Mouse (Mus musculus) limb, embryonic 13.5 days (tissue): ENCODE results near the gene Xylb. TPM values are rescaled to one million over a fixed set of nuclear protein-coding genes. Genes with fewer than 3 reads are reported as not detected.

Experiments used
- ATAC-seq: fragments of 200-750 bp; cut with Nextera tagmentation; 2 replicates; pipeline ENCODE4 v1.8.0; 2017; ENCODE audit warnings: low read depth, moderate number of reproducible peaks, moderate TSS enrichment; ENCODE audit not compliant: low FRiP score
- H3K27ac ChIP-seq: fragments of 300-500 bp; sonication (generic); 2 replicates; pipeline ENCODE4 v1.5.1; 2015; ENCODE audit warnings: inconsistent platforms, mild to moderate bottlenecking, moderate library complexity
- H3K27me3 ChIP-seq: fragments of 300-500 bp; sonication (generic); 2 replicates; pipeline ENCODE4 v1.6.1; 2015; ENCODE audit warnings: mild to moderate bottlenecking, inconsistent platforms
- H3K36me3 ChIP-seq: fragments of 300-500 bp; sonication (generic); 2 replicates; pipeline ENCODE4 v1.6.1; 2015; ENCODE audit warnings: inconsistent platforms, mild to moderate bottlenecking, moderate library complexity
- H3K4me1 ChIP-seq: fragments of 300-500 bp; sonication (generic); 2 replicates; pipeline ENCODE4 v1.6.1; 2015; ENCODE audit warnings: inconsistent platforms
- H3K4me2 ChIP-seq: fragments of 300-500 bp; sonication (generic); replicated peaks from 2 replicates; pipeline ENCODE4 v1.6.1; 2015; ENCODE audit warnings: inconsistent platforms, mild to moderate bottlenecking, moderate library complexity
- H3K4me3 ChIP-seq: fragments of 300-500 bp; sonication (generic); 2 replicates; pipeline ENCODE4 v1.5.1; 2015; ENCODE audit warnings: moderate library complexity, mild to moderate bottlenecking, inconsistent platforms
- H3K9ac ChIP-seq: fragments of 300-500 bp; sonication (generic); 2 replicates; pipeline ENCODE4 v1.6.1; 2015; ENCODE audit warnings: mild to moderate bottlenecking, inconsistent platforms
- H3K9me3 ChIP-seq: fragments of 300-500 bp; sonication (generic); 2 replicates; pipeline ENCODE4 v1.6.1; 2016; ENCODE audit warnings: inconsistent platforms
- WGBS: fragments of 180-500 bp; shearing (Covaris S2); methylation state at CpG from one replicate; pipeline ENCODE4 v1.1.7; 2015; 5-methylcytosine and 5-hydroxymethylcytosine counted together
- polyA plus RNA-seq: library from polyadenylated mRNA; unstranded; fragments of >200 nt; fragmentation: Nextera tagmentation; extraction: Ambion mirVana; gene quantifications from 2 replicates; pipeline ENCODE4 v1.2.1, GENCODE M21; 2015

Gene Xylb
- polyA plus RNA-seq, 1 experiment from 2014 or later = 6.4 TPM

GRCm38 (mm10) chr9:119407884-119408283 lies 50.7 kb downstream of the Xylb start:
- no peak for ATAC-seq
- Histone ChIP-seq H3K27ac (peak overlapping the region; percentile 52; the same call in 1 of the 2 replicates), H3K4me2 (no peak overlapping the region), H3K27me3 (no peaks in the 10 kb centered on the region), H3K4me3 (no peak overlapping the region), H3K9me3 (peaks cover 22% of the 10 kb centered on the region), H3K9ac (0 out of 2 replicates have a peak overlapping the region, but pooled peaks have one; percentile 31), H3K36me3 (peaks cover 32% of the 10 kb centered on the region), H3K4me1 (peaks cover 47% of the 10 kb centered on the region)
- WGBS = 64% methylated on average over 15 of the region's 15 CpGs

DNA sequence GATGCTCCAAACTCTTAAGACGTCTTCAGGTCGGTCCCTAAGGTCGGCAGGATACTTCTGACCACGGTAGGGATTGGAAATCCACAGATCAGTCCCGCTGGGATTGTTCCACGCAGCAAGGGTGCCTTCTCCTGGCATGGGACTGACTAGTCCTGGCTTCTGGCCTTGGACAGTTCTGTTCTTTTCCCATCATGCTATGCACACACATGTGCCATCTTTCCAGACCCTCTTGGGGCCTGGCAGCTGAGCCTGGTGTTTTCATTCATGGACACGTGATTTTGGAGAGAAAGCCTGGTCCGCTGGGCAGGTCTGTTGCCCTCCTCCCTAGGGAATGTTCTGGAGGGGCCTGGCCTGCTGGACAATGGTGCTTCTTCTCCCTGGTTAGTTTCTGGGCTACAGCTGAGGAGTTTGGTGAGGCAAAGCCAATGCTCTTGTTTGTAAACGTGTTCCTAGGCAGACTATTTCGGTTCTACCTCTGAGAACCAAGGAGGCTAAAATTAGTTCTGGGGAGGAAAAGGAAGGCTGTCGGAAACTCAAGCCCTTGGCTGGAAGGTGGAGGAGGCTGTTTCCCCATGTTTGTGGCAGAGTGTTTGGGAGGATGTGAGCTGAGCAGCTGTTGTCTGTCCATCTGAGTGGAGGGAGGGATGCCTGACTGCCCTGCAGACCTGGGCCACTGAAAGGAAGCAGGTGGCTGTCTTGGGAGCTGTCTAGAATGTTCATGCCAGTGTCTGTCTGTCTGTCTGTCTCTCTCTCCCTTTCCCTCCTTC lies 51.9 kb downstream of the Xylb start:
- Histone ChIP-seq H3K27me3 (no peaks in the 10 kb centered on the region), H3K9ac (no peak overlapping the region), H3K36me3 (peaks cover 38% of the 10 kb centered on the region), H3K4me3 (no peak overlapping the region), H3K9me3 (peaks cover 29% of the 10 kb centered on the region), H3K27ac (peak overlapping the region; percentile 58; the same call in 1 of the 2 replicates), H3K4me1 (peaks cover 40% of the 10 kb centered on the region), H3K4me2 (0 out of 2 replicates have a peak overlapping the region, but pooled peaks have one; percentile 4)
- ATAC-seq = no peak
- 82% methylated on average over 11 of the region's 11 CpGs for WGBS

GRCm38 (mm10) chr9:119409864-119410263 lies 52.7 kb downstream of the Xylb start:
- 80% methylated on average over 5 of the region's 5 CpGs for WGBS
- H3K27ac ChIP-seq = no peak overlapping the region
- no peak overlapping the region for H3K4me3 ChIP-seq
- H3K36me3 ChIP-seq = peaks cover 38% of the 10 kb centered on the region
- no peak for ATAC-seq
- H3K9ac ChIP-seq = no peak overlapping the region
- no peaks in the 10 kb centered on the region for H3K27me3 ChIP-seq
- H3K4me1 ChIP-seq = peaks cover 32% of the 10 kb centered on the region
- peaks cover 29% of the 10 kb centered on the region for H3K9me3 ChIP-seq
- no peak overlapping the region for H3K4me2 ChIP-seq

DNA sequence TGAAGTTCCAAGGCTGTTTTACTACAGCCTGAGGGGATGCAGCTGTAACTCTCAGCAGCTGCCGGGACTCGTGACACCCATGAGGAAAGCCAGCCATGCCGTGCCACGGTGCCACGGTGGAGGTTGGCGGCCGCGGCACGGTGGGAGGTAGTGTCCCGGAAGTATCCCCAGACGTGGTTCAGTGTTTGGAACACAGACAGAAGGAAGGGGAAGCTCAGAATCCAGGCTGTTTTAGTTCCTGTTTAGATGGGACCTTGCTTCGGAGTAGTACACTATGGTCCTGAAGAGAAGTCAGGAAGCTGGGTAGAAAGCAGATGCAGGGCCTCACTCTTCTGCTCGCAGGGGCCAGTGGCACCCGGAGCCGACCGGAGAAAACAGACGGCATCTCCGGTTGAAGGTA lies 60.8 kb downstream of the Xylb start:
- Histone ChIP-seq H3K4me3 (no peak overlapping the region), H3K27ac (peak overlapping the region; percentile 61; the same call in 1 of the 2 replicates), H3K4me2 (peak overlapping the region; percentile 38), H3K9me3 (peaks cover 5% of the 10 kb centered on the region), H3K9ac (no peak overlapping the region), H3K4me1 (peaks cover 51% of the 10 kb centered on the region), H3K36me3 (peaks cover 4% of the 10 kb centered on the region; the same call in 1 of the 2 replicates), H3K27me3 (no peaks in the 10 kb centered on the region)
- ATAC-seq = no peak
- WGBS = 56% methylated on average over 18 of the region's 18 CpGs

DNA sequence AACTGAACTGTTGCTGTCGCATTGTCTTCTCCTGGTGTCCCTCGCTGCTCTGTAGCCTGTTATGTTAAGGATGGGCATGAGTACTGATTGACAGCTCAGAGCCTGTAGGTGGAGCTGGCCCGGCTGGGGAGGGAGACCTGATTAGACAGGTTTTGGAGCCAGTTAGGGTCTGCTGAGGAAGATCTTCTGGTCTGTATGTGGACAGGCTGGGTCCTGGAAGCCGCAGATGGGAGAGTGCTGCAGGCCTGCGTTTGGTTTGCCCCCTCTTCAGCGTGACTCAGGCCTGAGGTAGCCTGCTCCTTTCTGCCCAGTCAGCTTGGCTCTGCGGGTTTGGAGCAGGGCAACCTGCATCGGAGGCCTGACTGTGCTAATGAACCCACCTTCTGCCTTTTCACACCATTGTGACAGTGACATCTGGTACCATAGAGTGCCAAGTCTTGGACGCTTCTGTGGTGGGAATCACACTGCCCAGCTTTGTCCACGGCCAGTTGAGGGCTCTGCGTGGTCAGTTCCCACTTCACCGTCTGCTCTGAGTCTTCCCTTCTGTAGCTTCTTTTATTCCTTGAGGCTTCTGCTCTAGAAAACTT lies 62.8 kb downstream of the Xylb start:
- 82% methylated on average over 12 of the region's 12 CpGs for WGBS
- no peaks in the 10 kb centered on the region for H3K27me3 ChIP-seq
- no peaks in the 10 kb centered on the region for H3K36me3 ChIP-seq
- H3K27ac ChIP-seq = no peak overlapping the region
- no peak overlapping the region for H3K4me2 ChIP-seq
- H3K4me1 ChIP-seq = peaks cover 67% of the 10 kb centered on the region
- H3K4me3 ChIP-seq = no peak overlapping the region
- H3K9me3 ChIP-seq = no peaks in the 10 kb centered on the region
- no peak for ATAC-seq
- H3K9ac ChIP-seq = no peak overlapping the region

GRCm38 (mm10) chr9:119425217-119425975 lies 68.2 kb downstream of the Xylb start:
- H3K36me3 ChIP-seq = peaks cover 29% of the 10 kb centered on the region
- peak overlapping the region; percentile 30; the same call in 1 of the 2 replicates for H3K4me2 ChIP-seq
- no peak overlapping the region; the same call in 1 of the 2 replicates for H3K9ac ChIP-seq
- H3K4me1 ChIP-seq = peaks cover 55% of the 10 kb centered on the region
- peak overlapping the region; percentile 52; the same call in 1 of the 2 replicates for H3K27ac ChIP-seq
- ATAC-seq = peak; percentile 88
- no peak overlapping the region for H3K4me3 ChIP-seq
- 25% methylated on average over 7 of the region's 7 CpGs for WGBS
- no peaks in the 10 kb centered on the region for H3K9me3 ChIP-seq
- H3K27me3 ChIP-seq = no peaks in the 10 kb centered on the region

DNA sequence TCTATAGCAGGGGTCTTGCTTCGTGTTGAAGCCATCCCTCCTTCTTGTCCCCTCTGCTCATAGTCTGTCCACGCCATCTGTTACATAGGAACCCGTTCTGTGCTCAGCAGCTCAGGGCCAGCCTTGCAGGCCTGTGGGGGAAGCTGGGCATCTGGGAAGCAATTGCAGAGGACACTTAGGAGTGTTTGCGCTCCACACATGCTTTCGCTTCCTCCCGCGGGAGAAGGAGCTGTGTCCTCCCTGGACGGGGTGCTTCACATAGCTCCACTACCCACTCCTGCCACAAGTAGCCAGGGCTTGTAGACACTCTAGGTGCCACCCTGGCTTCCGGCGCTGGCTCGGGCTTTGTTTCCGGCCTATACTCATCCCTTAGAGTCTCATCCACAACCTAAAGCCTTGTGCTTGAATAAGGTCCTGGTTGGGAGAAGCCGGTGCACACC lies 68.8 kb downstream of the Xylb start:
- H3K27ac ChIP-seq = peak overlapping the region; percentile 52; the same call in 1 of the 2 replicates
- peaks cover 32% of the 10 kb centered on the region for H3K36me3 ChIP-seq
- peaks cover 49% of the 10 kb centered on the region for H3K4me1 ChIP-seq
- H3K4me3 ChIP-seq = no peak overlapping the region
- ATAC-seq = no peak
- H3K9me3 ChIP-seq = no peaks in the 10 kb centered on the region
- no peak overlapping the region for H3K4me2 ChIP-seq
- H3K27me3 ChIP-seq = no peaks in the 10 kb centered on the region
- WGBS = 85% methylated on average over 13 of the region's 13 CpGs
- no peak overlapping the region; the same call in 1 of the 2 replicates for H3K9ac ChIP-seq

- WGBS = 61% methylated on average over 7 of the region's 7 CpGs
- no peaks in the 10 kb centered on the region for H3K9me3 ChIP-seq
- H3K27me3 ChIP-seq = no peaks in the 10 kb centered on the region
- H3K4me1 ChIP-seq = peaks cover 49% of the 10 kb centered on the region
- no peak overlapping the region for H3K4me2 ChIP-seq
- H3K9ac ChIP-seq = no peak overlapping the region
- no peak for ATAC-seq
- no peak overlapping the region for H3K27ac ChIP-seq
- peaks cover 34% of the 10 kb centered on the region for H3K36me3 ChIP-seq
- no peak overlapping the region for H3K4me3 ChIP-seq
These were observed 69.3 kb downstream of the Xylb start for GRCm38 (mm10) chr9:119426483-119426882.

DNA sequence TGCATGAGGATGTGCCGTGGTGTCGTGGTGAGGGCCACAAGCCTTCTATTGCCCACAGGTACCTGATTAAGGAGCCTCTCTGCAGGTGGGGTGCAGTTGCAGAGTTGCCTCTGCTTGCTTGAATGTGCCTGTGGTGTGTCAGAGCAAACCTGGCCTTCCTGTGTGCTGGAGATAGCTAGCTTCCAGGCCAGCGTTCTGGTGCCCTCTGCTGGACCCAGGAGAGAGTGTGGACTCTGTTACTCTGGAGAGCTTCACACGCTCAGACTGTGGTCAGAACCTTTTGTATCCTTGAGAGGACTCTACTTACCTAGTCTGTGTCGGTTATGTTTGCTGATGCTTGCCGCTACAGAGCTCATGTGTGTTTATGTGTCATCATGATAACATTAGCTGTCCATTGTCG lies 73.1 kb downstream of the Xylb start:
- Histone ChIP-seq H3K4me3 (no peak overlapping the region), H3K27ac (no peak overlapping the region), H3K36me3 (peaks cover 66% of the 10 kb centered on the region), H3K4me1 (peaks cover 20% of the 10 kb centered on the region), H3K27me3 (no peaks in the 10 kb centered on the region), H3K4me2 (no peak overlapping the region), H3K9me3 (no peaks in the 10 kb centered on the region), H3K9ac (no peak overlapping the region)
- peak; percentile 55; the same call in 1 of the 2 replicates for ATAC-seq
- WGBS = 63% methylated on average over 7 of the region's 7 CpGs

- Histone ChIP-seq H3K27ac (no peak overlapping the region), H3K36me3 (peaks cover 71% of the 10 kb centered on the region), H3K4me2 (no peak overlapping the region), H3K9ac (no peak overlapping the region), H3K4me1 (no peaks in the 10 kb centered on the region), H3K9me3 (no peaks in the 10 kb centered on the region), H3K4me3 (no peak overlapping the region), H3K27me3 (no peaks in the 10 kb centered on the region)
- ATAC-seq = no peak
- 87% methylated on average over 2 of the region's 2 CpGs for WGBS
These were observed 78.7 kb downstream of the Xylb start for GRCm38 (mm10) chr9:119435855-119436254.

GRCm38 (mm10) chr9:119438065-119438464 lies 80.9 kb downstream of the Xylb start:
- Histone ChIP-seq H3K9ac (no peak overlapping the region), H3K4me3 (no peak overlapping the region), H3K27me3 (no peaks in the 10 kb centered on the region), H3K4me1 (no peaks in the 10 kb centered on the region), H3K4me2 (no peak overlapping the region), H3K27ac (no peak overlapping the region), H3K9me3 (no peaks in the 10 kb centered on the region), H3K36me3 (peaks cover 56% of the 10 kb centered on the region)
- no peak for ATAC-seq
- 89% methylated on average over 12 of the region's 12 CpGs for WGBS

DNA sequence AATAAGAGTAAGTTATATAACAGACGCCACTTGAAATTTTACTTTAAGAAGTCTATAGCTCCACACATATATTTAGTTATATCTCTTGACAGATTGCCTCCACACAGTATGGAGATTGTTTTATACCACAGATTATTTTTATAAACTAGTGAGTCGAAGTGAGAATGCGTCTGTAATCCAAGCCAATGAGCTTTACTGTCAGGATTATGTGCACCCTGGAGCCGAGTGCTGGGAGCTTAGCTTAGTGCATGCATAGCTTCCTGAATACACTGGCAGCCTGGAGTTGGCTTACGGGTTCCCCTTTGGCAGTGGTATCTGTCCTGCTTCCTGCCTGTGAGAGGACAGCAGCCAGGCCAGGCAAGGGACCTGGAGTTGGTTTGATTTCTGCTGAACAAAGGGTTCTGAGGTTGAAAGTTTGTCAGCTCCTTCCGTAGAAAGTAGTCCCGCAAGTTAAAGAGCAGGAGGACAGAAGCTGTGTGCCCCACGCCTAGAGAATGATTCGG lies 81.4 kb downstream of the Xylb start:
- Histone ChIP-seq H3K9me3 (no peaks in the 10 kb centered on the region), H3K36me3 (peaks cover 52% of the 10 kb centered on the region), H3K4me2 (no peak overlapping the region), H3K27me3 (no peaks in the 10 kb centered on the region), H3K27ac (no peak overlapping the region), H3K4me1 (no peaks in the 10 kb centered on the region), H3K4me3 (no peak overlapping the region), H3K9ac (no peak overlapping the region)
- 87% methylated on average over 9 of the region's 9 CpGs for WGBS
- ATAC-seq = no peak
